ENCODE assay signal across 8 mouse cellular contexts in the genomic region with DNA sequence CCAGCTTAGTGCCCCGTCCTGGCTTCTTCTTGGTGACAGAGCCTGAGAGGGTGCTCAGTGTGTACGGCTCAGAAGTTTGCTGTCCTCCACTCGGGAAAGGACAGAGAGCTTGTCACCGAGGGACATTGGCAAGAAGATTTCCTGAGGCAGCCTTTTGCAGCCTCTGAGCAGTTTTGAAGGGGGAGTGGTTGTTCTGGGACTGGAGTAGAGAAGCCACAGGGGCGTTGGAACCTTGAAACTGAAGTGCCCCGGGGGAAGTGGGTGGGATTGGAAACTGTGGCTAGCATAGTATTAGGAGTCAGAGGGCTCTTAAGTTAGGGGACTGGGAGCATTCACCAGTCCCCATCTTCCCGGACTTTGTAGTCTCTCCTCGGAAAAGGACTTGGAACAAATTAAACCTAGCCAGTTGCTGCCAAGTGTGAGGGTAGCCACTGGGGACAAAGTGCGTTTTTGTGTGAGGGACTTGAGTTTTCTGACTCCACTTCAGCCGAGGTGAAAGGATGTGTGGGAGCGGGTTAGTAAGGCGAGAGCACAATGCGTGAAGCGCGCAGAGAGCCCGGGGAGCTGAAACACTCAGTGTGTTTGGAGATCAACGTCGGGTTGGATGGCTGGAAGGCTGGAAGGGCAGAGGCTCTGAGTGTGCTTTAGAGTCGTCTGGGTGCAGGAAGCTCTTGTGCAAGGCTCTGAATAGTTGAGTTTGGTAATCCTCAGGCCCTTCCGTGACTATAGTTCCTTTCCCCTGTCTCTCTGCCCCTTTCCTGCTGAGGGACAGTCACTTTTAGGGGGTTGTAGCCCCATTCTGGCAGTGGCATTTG. TPM values are rescaled to one million over a fixed set of nuclear protein-coding genes. Genes with fewer than 3 reads are reported as not detected.
A peak's percentile ranks its signal among the peaks of the same experiment; 100 is the strongest.
DNase-seq lines count a peak whose midpoint lies in the region; ATAC-seq lines count a peak whose summit lies in the region.
"Had no signal": no experiment of that assay in that cellular context is flagged by ENCODE, and none has a peak within 500 bp of the region (broad histone marks: within the 10 kb centered on the region; RNA-seq: fewer than 3 reads in every experiment).

No protein-coding gene starts in this region.

- H3K27me3 ChIP-seq in lung, embryonic 15.5 days = no peaks in the 10 kb centered on the region
- no peaks in the 10 kb centered on the region for H3K27me3 ChIP-seq in hindbrain, embryonic 15.5 days
- no peaks in the 10 kb centered on the region for H3K27me3 ChIP-seq in limb, embryonic 13.5 days
- H3K27me3 ChIP-seq in stomach, embryonic 14.5 days (ENCODE audit: control insufficient read depth, insufficient read depth, low read length) = no peaks in the 10 kb centered on the region

- H3K36me3 ChIP-seq in lung, embryonic 15.5 days = no peaks in the 10 kb centered on the region
- H3K36me3 ChIP-seq in hindbrain, embryonic 15.5 days = no peaks in the 10 kb centered on the region
- H3K36me3 ChIP-seq in limb, embryonic 13.5 days = no peaks in the 10 kb centered on the region
- no peaks in the 10 kb centered on the region for H3K36me3 ChIP-seq in stomach, embryonic 14.5 days (ENCODE audit: control insufficient read depth, insufficient read depth, low read length)

- peak overlapping the region; percentile 8; the same call in 1 of the 2 replicates for H3K9ac ChIP-seq in lung, embryonic 15.5 days
- H3K9ac ChIP-seq in hindbrain, embryonic 15.5 days = no peak overlapping the region
- H3K9ac ChIP-seq in limb, embryonic 13.5 days = peak overlapping the region; percentile 19; the same call in 1 of the 2 replicates
- H3K9ac ChIP-seq in stomach, embryonic 14.5 days (replicated peaks; ENCODE audit: low read depth, low read length) = no peak overlapping the region

- no peak overlapping the region for H3K4me3 ChIP-seq in lung, embryonic 15.5 days
- H3K4me3 ChIP-seq in hindbrain, embryonic 15.5 days = no peak overlapping the region
- no peak overlapping the region for H3K4me3 ChIP-seq in limb, embryonic 13.5 days
- H3K4me3 ChIP-seq in stomach, embryonic 14.5 days (ENCODE audit: low read depth, low read length) = no peak overlapping the region
- H3K4me3 ChIP-seq: myocyte had no signal

- peaks cover 64% of the 10 kb centered on the region for H3K4me1 ChIP-seq in lung, embryonic 15.5 days
- peaks cover 72% of the 10 kb centered on the region for H3K4me1 ChIP-seq in hindbrain, embryonic 15.5 days (replicated peaks)
- H3K4me1 ChIP-seq in limb, embryonic 13.5 days = peaks cover 78% of the 10 kb centered on the region
- H3K4me1 ChIP-seq in stomach, embryonic 14.5 days (ENCODE audit: control insufficient read depth, insufficient read depth, low read length) = peaks cover 41% of the 10 kb centered on the region

- H3K27ac ChIP-seq in lung, embryonic 15.5 days = peak overlapping the region; percentile 28
- peak overlapping the region; percentile 17 for H3K27ac ChIP-seq in hindbrain, embryonic 15.5 days (replicated peaks)
- no peak overlapping the region; the same call in 1 of the 2 replicates for H3K27ac ChIP-seq in limb, embryonic 13.5 days
- peak overlapping the region; percentile 44; the same call in 1 of the 2 replicates for H3K27ac ChIP-seq in stomach, embryonic 14.5 days (ENCODE audit: low read length)

- no peak for DNase-seq in lung, postnatal 14 days
- no peak for DNase-seq in urinary bladder, postnatal 14 days (ENCODE audit: low spot score)
- no peak for DNase-seq in adrenal gland, adult 18-20 months (ENCODE audit: low spot score in 2 of 2)

- no peaks in the 10 kb centered on the region for H3K9me3 ChIP-seq in lung, embryonic 15.5 days
- H3K9me3 ChIP-seq in hindbrain, embryonic 15.5 days = no peaks in the 10 kb centered on the region
- no peaks in the 10 kb centered on the region for H3K9me3 ChIP-seq in limb, embryonic 13.5 days
- H3K9me3 ChIP-seq in stomach, embryonic 14.5 days (ENCODE audit: control insufficient read depth, low read depth, low read length) = no peaks in the 10 kb centered on the region

- no peak for ATAC-seq in lung, embryonic 15.5 days (ENCODE audit: borderline replicate concordance, extremely low read depth, low FRiP score, low TSS enrichment)
- ATAC-seq in hindbrain, embryonic 15.5 days (ENCODE audit: low FRiP score, low read depth) = no peak
- ATAC-seq in limb, embryonic 13.5 days (ENCODE audit: low FRiP score, low read depth) = no peak
- ATAC-seq in stomach, embryonic 14.5 days (ENCODE audit: insufficient number of reproducible peaks, insufficient read depth, low FRiP score, low read depth) = no peak

- peak overlapping the region; percentile 2 for H3K4me2 ChIP-seq in lung, embryonic 15.5 days
- H3K4me2 ChIP-seq in hindbrain, embryonic 15.5 days = 0 out of 2 replicates have a peak overlapping the region, but pooled peaks have one; percentile 2
- peak overlapping the region; percentile 2; the same call in 1 of the 2 replicates for H3K4me2 ChIP-seq in limb, embryonic 13.5 days (replicated peaks)
- H3K4me2 ChIP-seq in stomach, embryonic 14.5 days (replicated peaks; ENCODE audit: low read depth, low read length) = no peak overlapping the region

- 36% methylated on average over 20 of the region's 20 CpGs for WGBS in lung, embryonic 15.5 days
- whole genome bisulfite sequencing in hindbrain, embryonic 15.5 days = 47% methylated on average over 20 of the region's 20 CpGs
- WGBS in limb, embryonic 13.5 days = 54% methylated on average over 20 of the region's 20 CpGs
- 57% methylated on average over 20 of the region's 20 CpGs for WGBS in stomach, embryonic 14.5 days

RNA-seq across cellular contexts. Expression of a gene that starts 10.3 kb away (rescaled TPM):
- polyA plus RNA-seq in lung, embryonic 15.5 days (2015; fragmentation: Nextera tagmentation; extraction: Ambion mirVana) = 14.8 and 15.1 TPM in 2 replicates
- 8.7 and 10.7 TPM in 2 replicates for polyA plus RNA-seq in hindbrain, embryonic 15.5 days (2015; fragmentation: Nextera tagmentation; extraction: Ambion mirVana)
- polyA plus RNA-seq in limb, embryonic 13.5 days (2015; fragmentation: Nextera tagmentation; extraction: Ambion mirVana) = 9.0 and 10.4 TPM in 2 replicates
- 10.2 and 11.2 TPM in 2 replicates for polyA plus RNA-seq in stomach, embryonic 14.5 days (2014; fragmentation: Nextera tagmentation; extraction: Ambion mirVana)
- 10 to 100 TPM; 21.3 to 42.4 TPM for total RNA-seq in adrenal gland, adult 18-20 months (2021)

Comparison
In these comparisons a context has a peak if more than half of its experiments do, and no peak if none do; other contexts are left out.
1. H3K9ac ChIP-seq: peak in lung, embryonic 15.5 days (single experiment) and limb, embryonic 13.5 days (single experiment); none in hindbrain, embryonic 15.5 days (single experiment) and stomach, embryonic 14.5 days (single experiment).